Mouse (Mus musculus) thymus, postnatal 36 days (tissue): ENCODE results near the gene Gp1bb.
A peak's percentile ranks its signal among the peaks of the same experiment; 100 is the strongest.

Experiments
- DNase-seq, 2 experiments: peaks; one replicate each; pipeline ENCODE4 v3.0.0; 2022; ENCODE audit warnings: mixed read lengths in 2 of 2

The Gp1bb gene

GRCm38 (mm10) chr16:18628206-18628947, 6.2 kb upstream of the Gp1bb start:
- DNase-seq = no peak

- DNase-seq = peak in 1 of 2 experiments; percentile 14
These were observed 5.0 kb upstream of the Gp1bb start for GRCm38 (mm10) chr16:18627163-18627562.

GRCm38 (mm10) chr16:18626376-18626878, 4.2 kb upstream of the Gp1bb start, which contains the start of gene Gm49601:
Gene Gm49601 (minus strand): TSS chr16:18626427.
- DNase-seq = peak; percentile 82 to 83

DNA sequence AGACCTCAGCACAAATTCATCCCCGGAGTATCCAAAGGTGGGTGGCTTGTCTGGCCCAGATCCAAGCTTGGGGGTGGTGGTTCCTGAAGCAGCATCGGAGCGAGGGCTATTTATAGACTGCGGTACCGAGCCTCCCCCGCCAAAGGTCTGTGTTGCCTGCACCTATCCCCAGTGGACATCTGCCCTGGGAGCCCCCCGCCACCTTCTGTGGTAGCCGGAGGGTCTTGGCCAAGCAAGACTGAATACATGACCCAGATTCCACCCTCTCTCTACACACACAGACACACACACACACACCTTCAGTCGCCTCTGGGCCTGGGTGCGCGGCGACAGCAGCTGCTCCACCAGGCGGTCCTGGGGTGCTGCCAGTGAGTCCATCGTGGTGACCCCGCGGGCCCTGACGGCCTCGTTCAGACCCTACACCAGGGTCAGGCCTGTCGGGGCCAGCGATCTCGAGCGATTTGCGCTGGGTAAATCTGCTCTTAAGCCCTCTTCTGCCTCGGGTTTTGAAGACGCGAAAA, 3.6 kb upstream of the Gp1bb start:
- no peak for DNase-seq

DNA sequence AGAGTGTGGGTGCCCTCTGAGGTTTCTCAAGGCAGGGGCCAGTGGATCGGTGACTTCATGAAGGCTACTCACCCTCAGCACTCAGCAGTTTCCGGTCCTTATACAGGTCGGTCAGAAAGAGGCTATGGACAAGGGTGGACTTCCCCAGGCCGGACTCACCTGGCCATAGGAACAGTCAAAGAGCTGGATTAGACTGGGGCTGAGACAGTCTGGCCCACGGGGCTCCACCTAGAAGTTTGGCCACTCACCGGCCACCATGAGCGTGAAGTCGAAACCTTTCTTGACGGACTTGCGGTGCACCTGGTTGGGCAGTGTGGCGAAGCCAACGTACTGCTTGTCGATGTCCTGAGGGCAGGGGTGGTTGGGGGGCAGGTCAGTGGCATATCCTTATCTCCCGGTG, 2.9 kb upstream of the Gp1bb start:
- no peak for DNase-seq

DNA sequence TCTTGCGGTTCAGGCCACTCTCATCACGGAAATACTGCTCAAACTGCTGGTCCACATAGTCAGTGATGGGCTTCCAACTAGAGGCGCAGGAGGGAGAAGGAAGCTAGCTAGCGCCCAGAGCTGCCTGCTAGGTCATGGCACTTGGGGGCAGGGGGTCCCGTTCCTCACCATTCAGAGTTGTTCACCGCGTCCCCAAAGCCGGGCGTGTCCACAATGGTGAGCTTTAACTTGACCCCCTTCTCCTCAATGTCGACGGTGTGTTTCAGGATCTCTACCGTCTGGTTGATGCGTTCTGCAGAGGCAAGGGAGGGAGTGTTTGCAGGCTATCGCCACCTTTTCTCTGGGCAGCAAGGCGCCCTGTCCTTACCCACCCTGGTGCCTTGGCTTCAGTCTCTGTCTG, 2.4 kb upstream of the Gp1bb start:
- DNase-seq = no peak

GRCm38 (mm10) chr16:18623751-18624540, 1.7 kb upstream of the Gp1bb start:
- no peak for DNase-seq

GRCm38 (mm10) chr16:18622916-18623750, 930 bp upstream of the Gp1bb start:
- DNase-seq = no peak

- no peak for DNase-seq
These were observed 721 bp downstream of the Gp1bb start for GRCm38 (mm10) chr16:18621362-18622001.

- DNase-seq = peak in 1 of 2 experiments; percentile 8
These were observed 1.4 kb downstream of the Gp1bb start for GRCm38 (mm10) chr16:18620601-18621361.

- DNase-seq = no peak
These were observed 2.0 kb downstream of the Gp1bb start for GRCm38 (mm10) chr16:18620201-18620600.

- DNase-seq = no peak
These were observed 3.1 kb downstream of the Gp1bb start for GRCm38 (mm10) chr16:18619110-18619509.

GRCm38 (mm10) chr16:18618297-18618696, 3.9 kb downstream of the Gp1bb start:
- no peak for DNase-seq

GRCm38 (mm10) chr16:18617370-18618065, 4.7 kb downstream of the Gp1bb start:
- peak; percentile 81 to 86 for DNase-seq

- no peak for DNase-seq
These were observed 8.9 kb downstream of the Gp1bb start for GRCm38 (mm10) chr16:18613301-18613700.

GRCm38 (mm10) chr16:18611752-18612151, 10.5 kb downstream of the Gp1bb start:
- DNase-seq = no peak

- no peak for DNase-seq
These were observed 13.1 kb downstream of the Gp1bb start for GRCm38 (mm10) chr16:18609099-18609498.

- no peak for DNase-seq
These were observed 14.0 kb downstream of the Gp1bb start for GRCm38 (mm10) chr16:18608226-18608625.

DNA sequence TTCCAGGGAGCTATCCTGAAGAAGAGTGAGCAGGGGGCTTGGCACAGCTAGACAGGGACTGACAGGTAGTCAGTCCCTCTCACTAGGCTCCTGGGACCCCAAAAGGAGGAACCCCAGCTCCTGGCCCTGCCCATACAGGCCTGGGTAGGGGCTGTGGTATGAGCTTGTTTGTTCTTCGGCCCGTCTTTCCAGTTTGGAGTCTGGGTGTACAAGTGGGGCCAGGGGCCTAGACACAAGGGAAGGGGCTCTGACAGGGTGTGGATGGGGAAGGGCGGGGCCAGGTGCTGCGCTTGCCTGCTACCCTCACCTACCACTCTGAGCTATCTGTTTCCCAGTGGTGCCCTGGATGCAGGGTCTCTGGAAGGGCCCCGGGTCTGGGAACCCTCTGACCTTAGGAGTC, 16.5 kb downstream of the Gp1bb start:
- no peak for DNase-seq

DNA sequence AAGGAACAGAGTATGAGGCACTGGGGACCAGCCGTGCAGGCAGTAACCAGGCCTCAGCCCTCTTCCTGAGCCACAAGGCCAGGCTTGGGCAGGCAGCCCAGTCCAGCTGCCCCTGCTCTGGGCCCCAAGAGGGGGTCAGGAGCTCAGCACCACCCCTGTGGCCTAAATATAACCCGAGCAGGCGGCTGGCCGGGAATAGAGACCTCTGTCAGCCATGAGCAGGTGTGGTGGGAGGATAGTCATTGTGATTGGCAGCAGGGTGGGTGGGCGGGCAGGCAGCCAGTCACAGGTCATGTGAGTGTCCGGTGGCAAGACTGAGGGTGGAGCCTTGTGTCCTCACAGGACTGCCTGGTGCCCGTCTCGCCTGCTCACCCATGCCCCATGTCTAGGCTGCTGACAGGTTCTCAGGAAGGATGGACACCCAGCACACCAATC, 17.9 kb downstream of the Gp1bb start:
- no peak for DNase-seq

DNA sequence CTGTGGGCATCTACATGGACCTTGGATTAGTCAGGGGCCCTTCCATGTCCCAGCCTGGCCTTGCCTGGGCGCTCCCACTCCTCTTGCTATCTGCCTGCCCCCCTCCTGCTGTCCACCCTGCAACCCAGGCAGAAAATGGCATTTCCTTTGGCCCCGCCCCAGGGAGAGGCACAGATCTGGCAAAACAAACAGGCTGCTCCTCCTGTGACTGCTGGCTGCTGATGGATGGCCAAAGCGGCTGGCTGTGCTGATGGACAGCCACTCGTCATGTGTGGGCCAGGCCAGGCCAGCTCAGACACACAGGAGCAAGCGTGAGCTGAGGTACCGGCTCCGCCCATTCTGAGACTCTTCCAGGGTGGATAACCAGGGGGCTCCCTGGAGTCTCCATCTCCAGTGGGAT, 20.8 kb downstream of the Gp1bb start:
- no peak for DNase-seq
